In genomic region chr4:137360996-137361395, GRCm38 (mm10) we compare ENCODE assay signal across 22 mouse cellular contexts. TPM values are rescaled to one million over a fixed set of nuclear protein-coding genes. Genes with fewer than 3 reads are reported as not detected.
"Had no signal": no experiment of that assay in that cellular context is flagged by ENCODE, and none has a peak within 500 bp of the region (broad histone marks: within the 10 kb centered on the region; RNA-seq: fewer than 3 reads in every experiment).

No protein-coding gene starts in this region.

- H3K4me2 ChIP-seq: liver, embryonic 12.5 days; lung, embryonic 15.5 days; midbrain, embryonic 12.5 days; neural tube, embryonic 13.5 days; neural tube, embryonic 15.5 days; stomach, embryonic 15.5 days had no signal

- H3K9me3 ChIP-seq: liver, embryonic 12.5 days; lung, embryonic 15.5 days; midbrain, embryonic 10.5 days; midbrain, embryonic 12.5 days; neural tube, embryonic 13.5 days; neural tube, embryonic 15.5 days; stomach, embryonic 15.5 days had no signal

- H3K27me3 ChIP-seq: lung, embryonic 15.5 days; neural tube, embryonic 13.5 days; neural tube, embryonic 15.5 days; stomach, embryonic 15.5 days had no signal

- H3K27ac ChIP-seq: liver, embryonic 12.5 days; liver, embryonic 14.5 days; lung, embryonic 15.5 days; midbrain, embryonic 10.5 days; midbrain, embryonic 12.5 days; neural tube, embryonic 13.5 days; neural tube, embryonic 15.5 days; stomach, embryonic 15.5 days; stomach, postnatal 0 days had no signal

- H3K36me3 ChIP-seq: liver, embryonic 12.5 days; lung, embryonic 15.5 days; midbrain, embryonic 10.5 days; midbrain, embryonic 12.5 days; neural tube, embryonic 13.5 days; neural tube, embryonic 15.5 days; stomach, embryonic 15.5 days had no signal

- ATAC-seq: liver, embryonic 12.5 days; midbrain, embryonic 16.5 days had no signal

- H3K9ac ChIP-seq: liver, embryonic 12.5 days; liver, embryonic 14.5 days; lung, embryonic 15.5 days; midbrain, embryonic 12.5 days; neural tube, embryonic 13.5 days; neural tube, embryonic 15.5 days; stomach, embryonic 15.5 days had no signal

- H3K4me3 ChIP-seq: liver, embryonic 12.5 days; lung, embryonic 15.5 days; midbrain, embryonic 10.5 days; midbrain, embryonic 12.5 days; myocyte; neural tube, embryonic 13.5 days; neural tube, embryonic 15.5 days; stomach, embryonic 15.5 days had no signal

- DNase-seq: lung, adult 18-20 months; lung, postnatal 4 days; midbrain, embryonic 14.5 days; right cerebral cortex, postnatal 14 days; thymus, adult 2 months; thymus, postnatal 25 days; thymus, postnatal 4 days had no signal

RNA-seq across cellular contexts. Expression of gene Cela3a, which starts 48.6 kb away (rescaled TPM):
- polyA plus RNA-seq: liver, adult 2 months; liver, embryonic 12.5 days; liver, embryonic 14.5 days; liver, embryonic 16.5 days; lung, embryonic 15.5 days; midbrain, embryonic 10.5 days; midbrain, embryonic 12.5 days; midbrain, embryonic 14.5 days; midbrain, embryonic 16.5 days; neural tube, embryonic 11.5 days; neural tube, embryonic 13.5 days; neural tube, embryonic 15.5 days; stomach, postnatal 0 days; thymus, adult 2 months; urinary bladder, adult 2 months had no signal
